Mouse (Mus musculus) embryonic fibroblast, embryonic 13.5 days (primary cell): ENCODE measurements around the gene Hs1bp3. TPM values are rescaled to one million over a fixed set of nuclear protein-coding genes. Genes with fewer than 3 reads are reported as not detected.

Source experiments
- H3K27ac ChIP-seq: 2 replicates; pipeline ENCODE4 v1.5.1; 2012; ENCODE audit warnings: low read length, control low read depth, inconsistent platforms; ENCODE audit not compliant: insufficient read depth
- H3K4me1 ChIP-seq: 2 replicates; pipeline ENCODE4 v1.6.1; 2011; ENCODE audit warnings: low read length; ENCODE audit not compliant: control insufficient read depth, insufficient read depth
- H3K4me3 ChIP-seq: 2 replicates; pipeline ENCODE4 v1.5.1; 2011; ENCODE audit warnings: mild to moderate bottlenecking, control low read depth, low read length; ENCODE audit not compliant: insufficient read depth
- CTCF ChIP-seq: IDR thresholded peaks from 2 replicates; pipeline ENCODE4 v1.5.1; 2011; ENCODE audit warnings: mild to moderate bottlenecking, control low read depth, low read length, moderate library complexity, borderline replicate concordance; ENCODE audit not compliant: insufficient read depth
- POLR2A ChIP-seq: IDR thresholded peaks from 2 replicates; pipeline ENCODE4 v1.6.1; 2011; ENCODE audit warnings: low read depth, mild to moderate bottlenecking, control low read depth, low read length, moderate library complexity
- polyA plus RNA-seq: library from polyadenylated mRNA; stranded (reverse); fragments of >200 nt; gene quantifications from 2 replicates; pipeline ENCODE4 v1.2.4, GENCODE M21; 2011; ENCODE audit warnings: low read depth; ENCODE audit not compliant: missing spikeins, insufficient read length

Gene Hs1bp3
- polyA plus RNA-seq, 1 experiment, result 20.5 TPM

DNA sequence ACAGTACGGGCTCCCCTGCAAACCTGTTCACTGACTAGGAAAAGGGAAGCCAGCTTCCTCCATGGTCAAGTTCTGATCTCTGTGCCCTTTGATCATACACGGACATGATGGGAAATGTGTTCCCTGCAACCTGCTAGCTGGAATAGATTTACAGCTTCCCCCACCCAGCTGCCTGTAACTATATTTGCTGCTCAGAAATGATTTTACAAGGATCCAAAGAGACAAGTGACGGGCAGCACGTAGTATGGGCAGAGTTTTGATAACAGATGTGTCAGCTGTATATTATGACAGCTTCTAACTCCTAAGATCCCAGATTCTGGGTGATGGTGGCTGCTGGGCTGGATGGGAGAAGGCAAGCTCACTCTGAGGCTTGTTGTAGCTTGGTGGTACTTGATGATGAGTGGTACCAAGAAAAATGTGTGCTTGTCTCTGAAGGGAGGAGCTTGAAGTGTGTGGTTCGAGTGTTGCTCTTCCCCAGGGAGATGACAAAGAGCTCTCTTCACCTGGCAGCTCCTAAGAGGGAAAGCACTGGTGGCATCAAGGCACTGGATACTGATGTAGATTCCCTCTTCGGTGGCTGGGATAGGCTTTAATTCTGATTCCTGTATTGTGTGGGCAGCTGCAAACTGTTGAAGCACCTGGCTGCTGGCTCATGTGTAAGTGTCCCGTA lies 59.4 kb downstream of the Hs1bp3 start:
- no peak overlapping the region for H3K27ac ChIP-seq
- H3K4me3 ChIP-seq, result no peak overlapping the region
- peaks cover 15% of the 10 kb centered on the region for H3K4me1 ChIP-seq
- TF ChIP-seq POLR2A (no peak), CTCF (no peak)

DNA sequence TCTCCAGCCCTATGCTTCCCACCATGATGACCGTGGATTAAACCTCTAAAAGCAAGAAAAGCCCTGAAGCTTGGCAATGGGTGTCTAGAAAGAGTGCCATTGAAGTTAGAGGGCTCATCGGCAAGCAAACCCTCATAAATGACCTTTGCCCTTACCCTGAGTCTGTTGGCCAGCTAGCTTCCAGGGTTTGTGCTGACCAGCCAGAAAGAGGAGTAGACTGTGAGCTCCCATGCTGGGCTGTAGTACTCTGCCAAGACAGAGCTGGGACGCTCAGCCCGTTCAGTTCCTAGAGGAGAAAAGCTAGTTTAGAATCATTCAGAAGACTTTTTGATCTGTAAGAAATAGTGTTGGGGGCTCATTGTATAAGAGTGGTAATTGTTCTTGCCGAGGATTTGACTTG lies 60.5 kb downstream of the Hs1bp3 start:
- Histone ChIP-seq H3K4me3 (no peak overlapping the region), H3K27ac (no peak overlapping the region), H3K4me1 (peaks cover 15% of the 10 kb centered on the region)
- TF ChIP-seq POLR2A (no peak), CTCF (no peak)

- Histone ChIP-seq H3K27ac (no peak overlapping the region), H3K4me3 (no peak overlapping the region), H3K4me1 (peaks cover 10% of the 10 kb centered on the region)
- TF ChIP-seq POLR2A, result no peak
- TF ChIP-seq CTCF, result no peak
Observed at GRCm38 (mm10) chr12:8377169-8377568, 63.9 kb downstream of the Hs1bp3 start.

GRCm38 (mm10) chr12:8377955-8378620 lies 64.9 kb downstream of the Hs1bp3 start:
- TF ChIP-seq POLR2A (no peak), CTCF (no peak)
- Histone ChIP-seq H3K27ac (peak overlapping the region; percentile 36; the same call in 1 of the 2 replicates), H3K4me3 (no peak overlapping the region), H3K4me1 (peaks cover 3% of the 10 kb centered on the region)

- TF ChIP-seq POLR2A (no peak), CTCF (no peak)
- peaks cover 3% of the 10 kb centered on the region for H3K4me1 ChIP-seq
- no peak overlapping the region for H3K27ac ChIP-seq
- no peak overlapping the region for H3K4me3 ChIP-seq
Observed at GRCm38 (mm10) chr12:8379795-8380521, 66.7 kb downstream of the Hs1bp3 start.

GRCm38 (mm10) chr12:8380944-8381343 lies 67.7 kb downstream of the Hs1bp3 start:
- no peak overlapping the region for H3K4me3 ChIP-seq
- TF ChIP-seq CTCF (no peak), POLR2A (no peak)
- peaks cover 3% of the 10 kb centered on the region for H3K4me1 ChIP-seq
- H3K27ac ChIP-seq, result no peak overlapping the region

- H3K4me1 ChIP-seq, result peaks cover 5% of the 10 kb centered on the region
- no peak overlapping the region for H3K4me3 ChIP-seq
- no peak overlapping the region for H3K27ac ChIP-seq
- TF ChIP-seq POLR2A (no peak), CTCF (no peak)
Observed at GRCm38 (mm10) chr12:8381940-8382339, 68.7 kb downstream of the Hs1bp3 start.

GRCm38 (mm10) chr12:8383822-8384221 lies 70.6 kb downstream of the Hs1bp3 start:
- H3K27ac ChIP-seq, result no peak overlapping the region
- peaks cover 8% of the 10 kb centered on the region for H3K4me1 ChIP-seq
- H3K4me3 ChIP-seq, result no peak overlapping the region
- no peak for TF ChIP-seq POLR2A
- no peak for TF ChIP-seq CTCF

- Histone ChIP-seq H3K4me3 (no peak overlapping the region), H3K4me1 (peaks cover 5% of the 10 kb centered on the region), H3K27ac (no peak overlapping the region)
- TF ChIP-seq CTCF, result no peak
- TF ChIP-seq POLR2A, result no peak
Observed at GRCm38 (mm10) chr12:8386451-8387011, 73.3 kb downstream of the Hs1bp3 start.
